Mouse (Mus musculus) olfactory bulb, adult 2 months (tissue): ENCODE data around the gene Grk3.

Experiments
- CTCF ChIP-seq: fragments of 200-500 bp; IDR thresholded peaks from 2 replicates; pipeline ENCODE4 v1.5.1; 2012; ENCODE audit warnings: low read depth, mild to moderate bottlenecking, low read length, moderate library complexity; ENCODE audit not compliant: insufficient read depth
- POLR2A ChIP-seq: fragments of 200-500 bp; IDR thresholded peaks from 2 replicates; pipeline ENCODE4 v1.6.1; 2012; ENCODE audit warnings: mild to moderate bottlenecking, low read depth, low read length, moderate library complexity; ENCODE audit not compliant: insufficient read depth

DNA sequence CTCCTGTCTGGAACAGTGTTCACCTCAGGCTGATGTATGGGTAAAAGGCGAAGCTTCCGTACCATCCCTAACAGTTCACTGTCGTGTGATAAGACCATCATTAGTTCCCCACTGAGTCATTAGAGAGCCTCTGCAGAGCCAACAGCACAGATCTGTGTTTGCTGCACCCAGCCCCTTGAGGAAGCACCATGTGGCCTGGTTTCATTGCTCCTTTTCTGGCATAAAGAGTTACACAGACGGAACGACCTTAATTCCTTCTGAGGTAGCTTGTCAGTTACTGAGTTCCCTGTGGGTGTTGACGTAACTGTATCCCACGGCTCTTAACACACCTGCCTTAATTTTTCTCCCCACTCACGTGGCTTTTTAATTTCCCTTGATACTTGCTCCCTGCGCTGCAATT is 24.3 kb downstream of the Grk3 start:
- no peak for TF ChIP-seq CTCF
- no peak for TF ChIP-seq POLR2A
